Mouse (Mus musculus) CH12.LX (cell line): ENCODE measurements around the gene Map2k6. TPM values are rescaled to one million over a fixed set of nuclear protein-coding genes. Genes with fewer than 3 reads are reported as not detected.

Source experiments
- DNase-seq: peaks from one replicate; pipeline ENCODE4 v3.0.0-alpha.2; 2013; ENCODE audit errors: extremely low read depth
- H3K27ac ChIP-seq: 2 replicates; pipeline ENCODE4 v1.5.1; 2012; ENCODE audit warnings: low read depth, mild to moderate bottlenecking, control low read depth, moderate library complexity; ENCODE audit not compliant: insufficient read depth
- H3K27me3 ChIP-seq: replicated peaks from 2 replicates; pipeline ENCODE3; 2012; ENCODE audit warnings: inconsistent platforms
- H3K36me3 ChIP-seq, 2 experiments: replicated peaks in 1 of 2; 2 replicates each; pipeline versions ENCODE3 to v1.6.1; 2012; ENCODE audit warnings: inconsistent platforms in 1 of 2, low read length in 1 of 2, mild to moderate bottlenecking in 1 of 2, mixed read lengths in 1 of 2, moderate library complexity in 1 of 2; ENCODE audit not compliant: control insufficient read depth in 1 of 2, insufficient read depth in 1 of 2
- H3K4me1 ChIP-seq, 2 experiments: 2 replicates each; pipeline ENCODE4 v1.6.1; 2012; ENCODE audit warnings: inconsistent platforms in 1 of 2, moderate library complexity in 1 of 2; ENCODE audit not compliant: insufficient read depth in 2 of 2, control insufficient read depth in 1 of 2
- H3K4me2 ChIP-seq: 2 replicates; pipeline ENCODE4 v1.6.1; 2012; ENCODE audit warnings: low read depth, mild to moderate bottlenecking, control low read depth; ENCODE audit not compliant: poor library complexity, insufficient read depth, severe bottlenecking
- H3K4me3 ChIP-seq, 3 experiments: fragments of 150-350 bp in 1 of 3; sonication (generic) in 1 of 3; replicated peaks in 1 of 3; 2 replicates each; pipeline versions ENCODE3 to v1.5.1; 2011 to 2012; ENCODE audit warnings: low read depth in 2 of 3, low read length in 2 of 3, mild to moderate bottlenecking in 2 of 3, moderate library complexity in 2 of 3, control low read depth in 1 of 3, improper control_type of control experiment in 1 of 3, inconsistent platforms in 1 of 3, mixed read lengths in 1 of 3; ENCODE audit not compliant: poor library complexity in 1 of 3
- H3K79me2 ChIP-seq: replicated peaks from 2 replicates; pipeline ENCODE4 v1.6.1; 2012; ENCODE audit warnings: mild to moderate bottlenecking, moderate library complexity; ENCODE audit not compliant: control insufficient read depth, poor library complexity, insufficient read depth, severe bottlenecking; ENCODE audit errors: extremely low read depth
- H3K9ac ChIP-seq: 2 replicates; pipeline ENCODE4 v1.6.1; 2012; ENCODE audit warnings: low read depth, mild to moderate bottlenecking, control low read depth, moderate library complexity; ENCODE audit not compliant: insufficient read depth
- H3K9me3 ChIP-seq: replicated peaks from 2 replicates; pipeline ENCODE3; 2012; ENCODE audit warnings: low read length, inconsistent platforms, mixed read lengths
- BHLHE40 ChIP-seq: IDR thresholded peaks from 2 replicates; pipeline ENCODE4 v1.6.1; 2011; ENCODE audit warnings: mild to moderate bottlenecking, low read depth, low read length, improper control_type of control experiment
- CTCF ChIP-seq, 2 experiments: IDR thresholded peaks in 1 of 2; conservative IDR thresholded peaks in 1 of 2; 2 replicates each; pipeline ENCODE4 v1.5.1; 2011 to 2012; ENCODE audit warnings: low read depth in 2 of 2, low read length in 2 of 2, improper control_type of control experiment in 1 of 2, inconsistent platforms in 1 of 2, mild to moderate bottlenecking in 1 of 2, moderate library complexity in 1 of 2
- E2F4 ChIP-seq: IDR thresholded peaks from 2 replicates; pipeline ENCODE4 v1.6.1; 2011; ENCODE audit warnings: low read depth, low read length, improper control_type of control experiment; ENCODE audit not compliant: insufficient replicate concordance
- ELF1 ChIP-seq: IDR thresholded peaks from 2 replicates; pipeline ENCODE4 v1.6.1; 2014; ENCODE audit warnings: low read depth, mild to moderate bottlenecking, inconsistent platforms, low read length, improper control_type of control experiment
- GABPA ChIP-seq: IDR thresholded peaks from 2 replicates; pipeline ENCODE4 v1.6.1; 2012; ENCODE audit warnings: low read depth, low read length, improper control_type of control experiment, inconsistent platforms; ENCODE audit not compliant: insufficient replicate concordance
- HCFC1 ChIP-seq: IDR thresholded peaks from 2 replicates; pipeline ENCODE4 v1.6.1; 2012; ENCODE audit warnings: low read depth, mild to moderate bottlenecking, inconsistent platforms, low read length, improper control_type of control experiment
- IRF4 ChIP-seq: IDR thresholded peaks from 2 replicates; pipeline ENCODE4 v1.6.1; 2014; ENCODE audit warnings: low read depth, mild to moderate bottlenecking, inconsistent platforms, low read length, improper control_type of control experiment
- KAT2A ChIP-seq: IDR thresholded peaks from 2 replicates; pipeline ENCODE4 v1.6.1; 2012; ENCODE audit warnings: low read length, improper control_type of control experiment, inconsistent platforms; ENCODE audit not compliant: insufficient replicate concordance
- POLR2AphosphoS2 ChIP-seq: IDR thresholded peaks from 2 replicates; pipeline ENCODE4 v1.6.1; 2011; ENCODE audit warnings: low read depth, low read length, improper control_type of control experiment
- RCOR1 ChIP-seq: conservative IDR thresholded peaks from 2 replicates; pipeline ENCODE4 v1.6.1; 2012; ENCODE audit warnings: low read depth, mild to moderate bottlenecking, inconsistent platforms, low read length, improper control_type of control experiment
- SIN3A ChIP-seq: IDR thresholded peaks from 2 replicates; pipeline ENCODE4 v1.6.1; 2012; ENCODE audit warnings: low read length, improper control_type of control experiment, inconsistent platforms
- ZMIZ1 ChIP-seq: IDR thresholded peaks from 2 replicates; pipeline ENCODE4 v1.6.1; 2012; ENCODE audit warnings: low read depth, mild to moderate bottlenecking, inconsistent platforms, low read length, improper control_type of control experiment
- ZNF384 ChIP-seq: IDR thresholded peaks from 2 replicates; pipeline ENCODE4 v1.6.1; 2012; ENCODE audit warnings: low read depth, low read length, improper control_type of control experiment, inconsistent platforms
- dilution Hi-C: fragments of 300-500 bp; cut with MboI; formaldehyde crosslinking; loops from 2 replicates; pipeline ENCODE4 v1.14.3; 2020; ENCODE audit warnings: low sequenced_read_pairs; ENCODE audit not compliant: extremely low pct_unique_long_range_greater_than_20kb, extremely low pct_ligation_motif_present
- in situ Hi-C: fragments of 300-500 bp; cut with MboI; formaldehyde crosslinking; loops from 3 replicates; pipeline ENCODE4 v1.14.3; 2019; ENCODE audit warnings: low sequenced_read_pairs, low pct_ligation_motif_present, low pct_unique_long_range_greater_than_20kb, mixed read lengths
- polyA plus RNA-seq: library from polyadenylated mRNA; unstranded; fragments of >175 nt; gene quantifications from 2 replicates; pipeline ENCODE4 v1.2.1, GENCODE M21; 2012; ENCODE audit warnings: low read depth; ENCODE audit not compliant: insufficient read length
- total RNA-seq, 2 experiments: library from RNA; depleted of rRNA; stranded (reverse); fragments of 300-350 nt in 1 of 2; fragments of >200 nt in 1 of 2; gene quantifications; 2 replicates each; pipeline ENCODE4 v1.2.3; 2012 to 2014

Map2k6 gene
- total and polyA plus RNA-seq, 3 experiments, result 16.8 to 21.9 (median 18.0) TPM

DNA sequence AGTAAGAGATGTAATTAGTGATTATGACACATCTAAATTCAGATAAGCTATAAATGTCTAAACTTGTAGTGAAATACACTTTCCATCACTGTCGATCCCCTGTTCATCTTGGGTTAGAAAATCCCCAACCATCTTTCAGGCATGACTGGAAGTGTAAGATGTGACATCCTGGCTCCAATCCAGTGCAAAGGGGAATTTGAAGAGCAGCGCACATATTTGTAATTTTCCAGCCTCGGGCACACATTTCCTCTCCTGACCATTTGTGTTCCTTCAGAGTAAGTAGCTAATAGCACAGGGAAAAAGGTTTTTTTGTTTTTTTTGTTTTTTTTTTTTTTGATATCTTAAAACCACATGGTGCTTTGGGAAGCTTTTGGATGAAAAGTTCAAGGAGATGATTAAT lies 146.5 kb downstream of the Map2k6 start:
- no peaks in the 10 kb centered on the region for H3K36me3 ChIP-seq
- H3K4me2 ChIP-seq, result no peak overlapping the region
- no peak for DNase-seq
- in situ Hi-C loops (loop anchor here (25.0 kb wide), 1 partner anchor 892 kb away; no protein-coding TSS in a partner anchor), dilution Hi-C loops (no loop called here)
- H3K27ac ChIP-seq, result no peak overlapping the region
- H3K4me3 ChIP-seq, result no peak overlapping the region
- TF ChIP-seq POLR2AphosphoS2, result no peak
- H3K79me2 ChIP-seq, result no peaks in the 10 kb centered on the region
- no peak overlapping the region for H3K9ac ChIP-seq
- H3K27me3 ChIP-seq, result no peaks in the 10 kb centered on the region
- peaks cover 1% of the 10 kb centered on the region for H3K9me3 ChIP-seq
- peaks cover 0 to 7% of the 10 kb centered on the region in 2 experiments; a peak in 2 of 4 replicates for H3K4me1 ChIP-seq

DNA sequence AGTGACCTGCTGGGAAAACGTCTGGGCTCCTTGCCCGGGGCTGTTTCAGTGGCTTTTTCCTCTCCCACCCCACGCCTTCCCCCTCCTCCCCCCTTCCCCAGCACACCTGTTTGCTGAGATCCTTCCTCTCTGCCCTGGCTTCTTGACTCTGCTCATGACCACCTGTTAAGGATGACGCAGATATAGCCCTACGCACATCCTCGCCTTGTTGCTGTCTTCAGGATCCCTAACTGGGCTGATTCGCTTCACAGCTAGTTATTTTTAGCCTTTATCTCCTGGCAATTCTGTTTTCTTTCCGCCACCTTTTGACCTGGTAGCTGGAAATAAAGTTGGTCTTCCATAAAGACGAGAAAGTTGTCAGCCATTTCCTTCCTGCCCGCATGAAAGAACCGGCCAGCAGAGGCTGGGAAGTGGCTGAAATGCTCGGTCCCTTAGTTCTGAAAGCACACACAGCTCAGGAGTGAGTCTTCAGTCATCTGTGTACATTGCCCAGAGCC lies 152.6 kb downstream of the Map2k6 start:
- in situ Hi-C loops, result no loop called here
- no peaks in the 10 kb centered on the region for H3K9me3 ChIP-seq
- H3K36me3 ChIP-seq, result no peaks in the 10 kb centered on the region
- H3K4me2 ChIP-seq, result peak overlapping the region; percentile 27; the same call in 1 of the 2 replicates
- no peaks in the 10 kb centered on the region for H3K79me2 ChIP-seq
- TF ChIP-seq GABPA (no peak), ELF1 (no peak), HCFC1 (no peak), ZMIZ1 (no peak), CTCF (conservative IDR thresholded peaks at IDR 0.05 in 1 of 2, IDR thresholded peaks at IDR 0.05 in 1 of 2; ENCODE audit: low read depth in 2 of 2, low read length in 2 of 2) (no peak), SIN3A (no peak), RCOR1 (no peak), BHLHE40 (no peak)
- TF ChIP-seq, all 38 proteins: peak for 0
- DNase-seq, result no peak
- H3K9ac ChIP-seq, result no peak overlapping the region
- H3K27ac ChIP-seq, result no peak overlapping the region
- H3K4me3 ChIP-seq, result no peak overlapping the region
- H3K27me3 ChIP-seq, result no peaks in the 10 kb centered on the region
- H3K4me1 ChIP-seq, result no peaks in the 10 kb centered on the region
- dilution Hi-C loops, result no loop called here

DNA sequence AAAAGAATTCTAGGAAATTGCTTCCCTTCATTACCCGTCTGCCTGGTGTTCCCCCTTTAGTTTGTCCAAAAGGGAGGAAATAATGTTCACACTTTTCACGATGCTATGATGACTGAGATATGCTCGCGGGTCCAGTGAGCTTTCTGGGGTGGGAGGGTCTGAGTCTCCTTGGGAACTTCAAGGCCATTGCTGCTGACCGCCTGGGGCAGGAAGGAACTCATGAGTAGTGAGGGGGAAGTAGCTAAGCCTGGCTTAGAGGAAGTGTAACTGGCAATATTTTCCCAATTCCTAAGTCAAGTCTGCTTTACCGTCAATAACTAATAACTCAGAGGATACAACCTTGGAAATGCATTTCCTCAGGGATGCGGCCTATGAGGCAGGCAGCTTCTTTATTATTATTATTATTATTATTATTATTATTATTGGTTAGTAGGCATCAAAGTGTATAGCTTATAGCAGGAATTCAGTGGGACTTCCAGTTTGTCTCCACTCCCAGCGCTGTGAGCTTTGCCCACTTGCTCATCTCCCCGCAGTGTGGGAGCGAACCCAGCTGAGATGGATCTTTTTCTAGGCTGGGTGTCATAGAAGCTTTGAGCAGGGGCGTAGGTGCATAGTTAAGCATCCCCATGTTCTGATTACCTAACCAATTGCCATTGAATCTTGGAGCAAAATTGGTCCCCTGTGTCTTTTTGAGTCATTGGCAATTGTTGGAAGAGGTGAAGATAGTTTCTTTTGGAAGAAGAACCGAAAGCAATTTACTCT lies 163.6 kb downstream of the Map2k6 start:
- in situ Hi-C loops, result loop anchor here (10.0 kb wide), 1 partner anchor 482 kb away; no protein-coding TSS in a partner anchor
- no peaks in the 10 kb centered on the region for H3K36me3 ChIP-seq

More for the DNA sequence above, 163.6 kb downstream of the Map2k6 start:
- no peaks in the 10 kb centered on the region for H3K27me3 ChIP-seq
- H3K9ac ChIP-seq, result no peak overlapping the region
- TF ChIP-seq KAT2A (no peak), E2F4 (no peak), IRF4 (no peak), ZNF384 (no peak), SIN3A (no peak), ELF1 (no peak)
- H3K4me1 ChIP-seq, result peaks cover 4 to 5% of the 10 kb centered on the region in 2 experiments; a peak in 1 of 4 replicates
- H3K79me2 ChIP-seq, result no peaks in the 10 kb centered on the region
- H3K4me2 ChIP-seq, result no peak overlapping the region
- DNase-seq, result no peak
- dilution Hi-C loops, result no loop called here
- no peak overlapping the region for H3K4me3 ChIP-seq
- H3K27ac ChIP-seq, result no peak overlapping the region
- no peaks in the 10 kb centered on the region for H3K9me3 ChIP-seq
